Mouse (Mus musculus) macrophage (primary cell): Measurements from ENCODE around the gene Odf3b. TPM values are rescaled to one million over a fixed set of nuclear protein-coding genes. Genes with fewer than 3 reads are reported as not detected.

ENCODE experiments used
- H3K27ac ChIP-seq: fragments of 350-480 bp; formaldehyde crosslinking; 2 replicates; pipeline ENCODE4 v1.9.0; 2021
- H3K36me3 ChIP-seq: fragments of 350-480 bp; formaldehyde crosslinking; 2 replicates; pipeline ENCODE4 v1.9.0; 2021; ENCODE audit errors: inconsistent target
- H3K4me3 ChIP-seq: fragments of 350-480 bp; formaldehyde crosslinking; 2 replicates; pipeline ENCODE4 v1.9.0; 2021; ENCODE audit errors: inconsistent target
- H3K79me2 ChIP-seq: fragments of 350-480 bp; formaldehyde crosslinking; 2 replicates; pipeline ENCODE4 v1.9.0; 2021; ENCODE audit errors: inconsistent target
- WGBS: methylation state at CpG from one replicate; pipeline ENCODE4 v1.1.7; 2026; ENCODE audit warnings: inconsistent platforms; ENCODE audit not compliant: missing documents; 5-methylcytosine and 5-hydroxymethylcytosine counted together
- polyA plus RNA-seq: library from polyadenylated mRNA; stranded (reverse); fragments of 250-400 nt; gene quantifications from 3 replicates; pipeline ENCODE4 v1.2.4, GENCODE M21; 2018; ENCODE audit warnings: inconsistent platforms

The Odf3b gene
- polyA plus RNA-seq, 1 experiment from 2014 or later: not detected

DNA sequence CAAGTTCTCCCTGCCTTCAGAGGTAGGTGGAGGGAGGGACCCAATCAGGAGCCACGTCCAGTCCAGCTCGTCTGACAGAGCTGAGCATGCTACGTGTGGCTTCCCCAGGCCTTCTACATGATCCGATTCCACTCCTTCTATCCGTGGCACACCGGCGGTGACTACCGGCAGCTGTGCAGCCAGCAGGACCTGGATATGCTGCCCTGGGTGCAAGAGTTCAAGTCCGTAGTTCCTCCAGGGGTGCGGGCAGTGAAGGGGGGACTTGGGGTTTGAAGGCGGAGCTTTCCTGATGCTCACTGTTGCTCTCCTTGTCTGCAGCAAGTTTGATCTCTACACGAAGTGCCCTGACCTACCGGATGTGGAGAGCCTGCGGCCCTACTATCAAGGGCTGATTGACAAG is 42.7 kb downstream of the Odf3b start:
- H3K4me3 ChIP-seq: no peak overlapping the region
- H3K27ac ChIP-seq: no peak overlapping the region
- H3K79me2 ChIP-seq: no peaks in the 10 kb centered on the region
- H3K36me3 ChIP-seq: no peaks in the 10 kb centered on the region
- 86% methylated on average over 14 of the region's 14 CpGs for WGBS

DNA sequence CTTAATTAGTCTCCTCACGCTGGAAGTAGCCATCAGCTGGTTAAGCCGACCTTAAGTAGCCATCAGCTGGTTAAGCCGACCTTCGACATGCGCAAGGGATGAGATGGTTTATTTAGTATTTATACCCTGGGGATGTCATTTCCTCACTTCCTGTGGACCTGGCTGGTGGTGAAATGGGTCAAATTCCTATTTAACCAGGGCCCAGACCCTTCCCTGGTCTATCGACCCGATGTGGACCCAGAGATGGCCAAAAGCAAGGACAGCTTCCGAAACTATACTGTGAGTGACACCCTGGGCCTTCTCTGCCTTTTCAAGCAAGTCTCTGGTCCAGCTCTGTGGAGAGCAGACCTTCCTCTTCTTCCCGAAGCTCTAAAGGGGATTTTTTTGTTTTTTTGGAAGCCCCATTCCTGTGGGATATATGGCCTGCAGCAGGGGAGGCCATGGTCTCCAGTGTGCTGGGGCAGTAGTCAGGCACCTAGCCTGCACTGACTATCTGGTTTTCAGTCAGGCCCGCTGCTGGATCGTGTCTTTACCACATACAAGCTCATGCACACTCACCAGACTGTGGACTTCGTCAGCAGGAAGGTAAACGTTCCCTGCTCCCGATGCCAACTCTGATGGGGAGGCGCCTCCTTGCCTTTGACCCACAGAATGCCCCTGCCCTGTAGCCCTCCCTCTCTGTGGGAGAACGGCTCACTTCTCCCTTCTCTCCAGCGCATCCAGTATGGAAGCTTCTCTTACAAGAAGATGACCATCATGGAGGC is 44.1 kb downstream of the Odf3b start:
- H3K36me3 ChIP-seq: no peaks in the 10 kb centered on the region
- H3K79me2 ChIP-seq: no peaks in the 10 kb centered on the region
- WGBS: 91% methylated on average over 17 of the region's 17 CpGs
- no peak overlapping the region for H3K4me3 ChIP-seq
- H3K27ac ChIP-seq: no peak overlapping the region

DNA sequence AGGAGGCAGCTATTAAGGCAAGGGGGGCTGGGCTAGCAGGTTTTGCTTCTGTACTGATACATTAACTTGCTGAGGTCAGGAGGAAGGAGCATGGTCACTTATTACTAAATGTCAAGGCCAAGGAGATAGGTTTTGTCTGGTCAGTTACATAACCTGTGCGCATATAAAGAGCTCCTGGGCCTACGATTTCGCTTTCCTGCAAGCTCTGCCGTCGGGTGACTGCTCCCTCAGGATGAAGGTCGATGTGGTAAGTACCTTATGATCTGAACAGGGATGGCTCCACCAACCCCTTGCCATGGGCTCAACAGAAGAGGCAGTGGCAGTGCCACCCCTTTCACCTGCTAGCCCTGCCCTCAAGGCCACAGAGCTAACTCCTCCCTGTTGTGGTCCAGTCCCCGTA is 44.8 kb downstream of the Odf3b start, which contains the start of gene Miox:
TSS of gene Miox (plus strand) at position 128 of the 400 bp plus-strand sequence.
- WGBS: 88% methylated on average over 7 of the region's 7 CpGs
- H3K4me3 ChIP-seq: no peak within 1 kb of the TSS
- H3K27ac ChIP-seq: no peak within 1 kb of the TSS
- no peaks in the 10 kb centered on the region for H3K79me2 ChIP-seq
- no peaks in the 10 kb centered on the region for H3K36me3 ChIP-seq

Other genes starting within 250 kb of the Odf3b start
- gene Mapk12, start 238.6 kb downstream of the Odf3b start, polyA plus RNA-seq: 0.09 TPM in 1 of 3 replicates, not detected in the others
- 0.79 to 2.1 TPM (median 1.5 TPM) in 3 replicates for gene Mapk11, start 229.7 kb downstream of the Odf3b start, polyA plus RNA-seq
- 226 to 333 TPM (median 246 TPM) in 3 replicates for gene Plxnb2, start 198.5 kb downstream of the Odf3b start, polyA plus RNA-seq
- gene Dennd6b, start 182.8 kb downstream of the Odf3b start, polyA plus RNA-seq: 0.80 to 2.0 TPM (median 1.1 TPM) in 3 replicates
- gene Ppp6r2, start 167.7 kb downstream of the Odf3b start, polyA plus RNA-seq: 15.7 to 23.8 TPM (median 17.1 TPM) in 3 replicates
- 25.5 to 41.4 TPM (median 33.6 TPM) in 3 replicates for gene Sbf1, start 64.0 kb downstream of the Odf3b start, polyA plus RNA-seq
- gene Adm2, start 56.6 kb downstream of the Odf3b start, polyA plus RNA-seq: not detected in 3 replicates
- gene Miox, start 44.9 kb downstream of the Odf3b start, polyA plus RNA-seq: not detected in 3 replicates
- gene Lmf2, start 23.6 kb downstream of the Odf3b start, polyA plus RNA-seq: 19.8 to 30.4 TPM (median 23.9 TPM) in 3 replicates
- 37.1 to 52.3 TPM (median 40.4 TPM) in 3 replicates for gene Ncaph2, start 23.6 kb downstream of the Odf3b start, polyA plus RNA-seq
- 8.7 to 28.2 TPM (median 22.9 TPM) in 3 replicates for gene Sco2, start 5.4 kb downstream of the Odf3b start, polyA plus RNA-seq
- gene Tymp, start 2.2 kb downstream of the Odf3b start, polyA plus RNA-seq: 0.43 to 1.6 TPM (median 0.93 TPM) in 3 replicates
- gene Klhdc7b, start 5.6 kb upstream of the Odf3b start, polyA plus RNA-seq: not detected in 3 replicates
- gene Syce3, start 31.2 kb upstream of the Odf3b start, polyA plus RNA-seq: not detected in 3 replicates
- 0.24 to 0.79 TPM in 2 of 3 replicates, not detected in the other for gene Cpt1b, start 46.6 kb upstream of the Odf3b start, polyA plus RNA-seq
- gene C730034F03Rik, start 50.3 kb upstream of the Odf3b start, polyA plus RNA-seq: 0.40 to 0.83 TPM (median 0.54 TPM) in 3 replicates
- 0.07 to 0.42 TPM in 2 of 3 replicates, not detected in the other for gene Gm44502, start 50.4 kb upstream of the Odf3b start, polyA plus RNA-seq
- 26.6 to 54.6 TPM (median 36.7 TPM) in 3 replicates for gene Chkb, start 50.6 kb upstream of the Odf3b start, polyA plus RNA-seq
- not detected in 3 replicates for gene Mapk8ip2, start 74.6 kb upstream of the Odf3b start, polyA plus RNA-seq
- gene Arsa, start 98.1 kb upstream of the Odf3b start, polyA plus RNA-seq: 18.4 to 33.2 TPM (median 20.7 TPM) in 3 replicates
- gene Shank3, start 120.3 kb upstream of the Odf3b start, polyA plus RNA-seq: not detected in 3 replicates
- gene Acr, start 189.0 kb upstream of the Odf3b start, polyA plus RNA-seq: not detected in 3 replicates
- gene Rabl2, start 212.6 kb upstream of the Odf3b start, polyA plus RNA-seq: 4.3 to 7.5 TPM (median 6.2 TPM) in 3 replicates